Mouse (Mus musculus) telencephalon, adult 2 months (tissue): Measurements from ENCODE around the gene Ube2j1.

ENCODE experiments used
- DNase-seq: peaks from one replicate; pipeline ENCODE4 v3.0.0-alpha.2; 2011; ENCODE audit warnings: low read depth, low spot score

The Ube2j1 gene

GRCm38 (mm10) chr4:33070326-33070725, 39.1 kb downstream of the Ube2j1 start:
- no peak for DNase-seq

GRCm38 (mm10) chr4:33071337-33071736, 40.1 kb downstream of the Ube2j1 start:
- no peak for DNase-seq

GRCm38 (mm10) chr4:33072526-33073161, 41.4 kb downstream of the Ube2j1 start:
- no peak for DNase-seq

GRCm38 (mm10) chr4:33074406-33074805, 43.2 kb downstream of the Ube2j1 start:
- DNase-seq, result no peak

GRCm38 (mm10) chr4:33074851-33075250, 43.6 kb downstream of the Ube2j1 start:
- no peak for DNase-seq

GRCm38 (mm10) chr4:33075776-33076524, 44.7 kb downstream of the Ube2j1 start:
- no peak for DNase-seq

- no peak for DNase-seq
Measured at GRCm38 (mm10) chr4:33077161-33077560, 45.9 kb downstream of the Ube2j1 start.

- DNase-seq, result no peak
Measured at GRCm38 (mm10) chr4:33077724-33078123, 46.5 kb downstream of the Ube2j1 start.

- DNase-seq, result no peak
Measured at GRCm38 (mm10) chr4:33078492-33078891, 47.3 kb downstream of the Ube2j1 start.

GRCm38 (mm10) chr4:33099118-33099694, 68.0 kb downstream of the Ube2j1 start:
- peak; percentile 31 for DNase-seq
